Mouse (Mus musculus) kidney, embryonic 15.5 days (tissue): ENCODE results near the gene Usp39. TPM values are rescaled to one million over a fixed set of nuclear protein-coding genes. Genes with fewer than 3 reads are reported as not detected.

ENCODE experiments used
- ATAC-seq: fragments of 200-750 bp; cut with Nextera tagmentation; replicated peaks from 2 replicates; pipeline ENCODE4 v1.8.0; 2017; ENCODE audit warnings: moderate TSS enrichment; ENCODE audit not compliant: low FRiP score
- H3K27ac ChIP-seq: fragments of 300-500 bp; sonication (generic); 2 replicates; pipeline ENCODE4 v1.5.1; 2015; ENCODE audit warnings: mild to moderate bottlenecking, inconsistent platforms
- H3K27me3 ChIP-seq: fragments of 300-500 bp; sonication (generic); 2 replicates; pipeline ENCODE4 v1.6.1; 2015; ENCODE audit warnings: inconsistent platforms
- H3K36me3 ChIP-seq: fragments of 300-500 bp; sonication (generic); 2 replicates; pipeline ENCODE4 v1.6.1; 2015; ENCODE audit warnings: inconsistent platforms
- H3K4me1 ChIP-seq: fragments of 300-500 bp; sonication (generic); 2 replicates; pipeline ENCODE4 v1.6.1; 2015; ENCODE audit warnings: inconsistent platforms
- H3K4me2 ChIP-seq: fragments of 300-500 bp; sonication (generic); 2 replicates; pipeline ENCODE4 v1.6.1; 2015; ENCODE audit warnings: moderate library complexity, mild to moderate bottlenecking, inconsistent platforms
- H3K4me3 ChIP-seq: fragments of 300-500 bp; sonication (generic); replicated peaks from 2 replicates; pipeline ENCODE4 v1.5.1; 2015; ENCODE audit warnings: mild to moderate bottlenecking, inconsistent platforms
- H3K9ac ChIP-seq: fragments of 300-500 bp; sonication (generic); 2 replicates; pipeline ENCODE4 v1.6.1; 2015; ENCODE audit warnings: mild to moderate bottlenecking, inconsistent platforms
- H3K9me3 ChIP-seq: fragments of 300-500 bp; sonication (generic); replicated peaks from 2 replicates; pipeline ENCODE4 v1.6.1; 2016; ENCODE audit warnings: inconsistent platforms
- WGBS: fragments of 180-500 bp; shearing (Covaris S2); methylation state at CpG from one replicate; pipeline ENCODE4 v1.1.7; 2015; ENCODE audit warnings: mixed read lengths; 5-methylcytosine and 5-hydroxymethylcytosine counted together
- polyA plus RNA-seq: library from polyadenylated mRNA; unstranded; fragments of >200 nt; fragmentation: Nextera tagmentation; extraction: Ambion mirVana; gene quantifications from 2 replicates; pipeline ENCODE4 v1.2.1, GENCODE M21; 2015

Gene Usp39
- polyA plus RNA-seq, 1 experiment from 2014 or later, result 50.3 TPM

- H3K9ac ChIP-seq, result no peak overlapping the region
- 88% methylated on average over 6 of the region's 6 CpGs for WGBS
- H3K27me3 ChIP-seq, result peaks cover 15% of the 10 kb centered on the region
- no peak overlapping the region for H3K4me2 ChIP-seq
- H3K9me3 ChIP-seq, result no peaks in the 10 kb centered on the region
- no peak overlapping the region for H3K4me3 ChIP-seq
- H3K4me1 ChIP-seq, result peaks cover 19% of the 10 kb centered on the region
- peaks cover 37% of the 10 kb centered on the region for H3K36me3 ChIP-seq
- H3K27ac ChIP-seq, result no peak overlapping the region
- no peak for ATAC-seq
Measured at GRCm38 (mm10) chr6:72383142-72383820, 38.3 kb upstream of the Usp39 start.

GRCm38 (mm10) chr6:72382494-72382893, 37.5 kb upstream of the Usp39 start:
- no peaks in the 10 kb centered on the region for H3K9me3 ChIP-seq
- no peak for ATAC-seq
- peaks cover 11% of the 10 kb centered on the region for H3K4me1 ChIP-seq
- H3K4me2 ChIP-seq, result no peak overlapping the region
- no peak overlapping the region for H3K9ac ChIP-seq
- WGBS, result 82% methylated on average over 6 of the region's 6 CpGs
- H3K4me3 ChIP-seq, result no peak overlapping the region
- H3K27ac ChIP-seq, result no peak overlapping the region
- H3K36me3 ChIP-seq, result peaks cover 32% of the 10 kb centered on the region
- peaks cover 15% of the 10 kb centered on the region for H3K27me3 ChIP-seq

- Histone ChIP-seq H3K4me3 (peak within 1 kb of the TSS; percentile 57), H3K27ac (peak within 1 kb of the TSS; percentile 77), H3K27me3 (peaks cover 15% of the 10 kb centered on the region), H3K9ac (peak within 1 kb of the TSS; percentile 39), H3K4me2 (peak within 1 kb of the TSS; percentile 78), H3K9me3 (no peaks in the 10 kb centered on the region), H3K4me1 (peaks cover 9% of the 10 kb centered on the region), H3K36me3 (peaks cover 14% of the 10 kb centered on the region)
- peak; percentile 88 for ATAC-seq
- 1% methylated on average over 49 of the region's 49 CpGs for WGBS
Measured at GRCm38 (mm10) chr6:72380131-72380770, 35.3 kb upstream of the Usp39 start, which contains the start of gene Vamp5. Gene Vamp5 (minus strand): TSS chr6:72380468.

GRCm38 (mm10) chr6:72379377-72380130, 34.6 kb upstream of the Usp39 start:
- WGBS, result 34% methylated on average over 7 of the region's 7 CpGs
- peak overlapping the region; percentile 57 for H3K4me3 ChIP-seq
- no peaks in the 10 kb centered on the region for H3K9me3 ChIP-seq
- H3K27ac ChIP-seq, result peak overlapping the region; percentile 77
- H3K36me3 ChIP-seq, result peaks cover 7% of the 10 kb centered on the region
- H3K4me1 ChIP-seq, result peaks cover 9% of the 10 kb centered on the region
- peaks cover 15% of the 10 kb centered on the region for H3K27me3 ChIP-seq
- peak overlapping the region; percentile 39; the same call in 1 of the 2 replicates for H3K9ac ChIP-seq
- H3K4me2 ChIP-seq, result peak overlapping the region; percentile 78
- peak; percentile 3; the same call in 1 of the 2 replicates for ATAC-seq

GRCm38 (mm10) chr6:72378510-72379234, 33.7 kb upstream of the Usp39 start:
- Histone ChIP-seq H3K9ac (no peak overlapping the region), H3K9me3 (no peaks in the 10 kb centered on the region), H3K4me3 (peak overlapping the region; percentile 57), H3K4me2 (peak overlapping the region; percentile 78), H3K4me1 (peaks cover 13% of the 10 kb centered on the region), H3K27ac (peak overlapping the region; percentile 77; the same call in 1 of the 2 replicates), H3K27me3 (peaks cover 15% of the 10 kb centered on the region), H3K36me3 (no peaks in the 10 kb centered on the region)
- 86% methylated on average over 8 of the region's 8 CpGs for WGBS
- ATAC-seq, result no peak

GRCm38 (mm10) chr6:72374820-72375563, 30.0 kb upstream of the Usp39 start:
- Histone ChIP-seq H3K27me3 (peaks cover 14% of the 10 kb centered on the region), H3K27ac (no peak overlapping the region), H3K4me3 (no peak overlapping the region), H3K4me1 (peaks cover 18% of the 10 kb centered on the region), H3K9me3 (no peaks in the 10 kb centered on the region), H3K36me3 (no peaks in the 10 kb centered on the region), H3K9ac (no peak overlapping the region), H3K4me2 (no peak overlapping the region)
- ATAC-seq, result no peak
- WGBS, result 80% methylated on average over 15 of the region's 15 CpGs

GRCm38 (mm10) chr6:72374206-72374605, 29.2 kb upstream of the Usp39 start:
- H3K9ac ChIP-seq, result no peak overlapping the region
- H3K4me2 ChIP-seq, result no peak overlapping the region
- peaks cover 6% of the 10 kb centered on the region for H3K27me3 ChIP-seq
- WGBS, result 66% methylated on average over 7 of the region's 7 CpGs
- no peaks in the 10 kb centered on the region for H3K36me3 ChIP-seq
- peaks cover 15% of the 10 kb centered on the region for H3K4me1 ChIP-seq
- no peaks in the 10 kb centered on the region for H3K9me3 ChIP-seq
- ATAC-seq, result no peak
- H3K4me3 ChIP-seq, result no peak overlapping the region
- no peak overlapping the region for H3K27ac ChIP-seq

GRCm38 (mm10) chr6:72373184-72373583, 28.2 kb upstream of the Usp39 start:
- Histone ChIP-seq H3K4me2 (no peak overlapping the region), H3K4me3 (no peak overlapping the region), H3K9ac (no peak overlapping the region), H3K36me3 (no peaks in the 10 kb centered on the region), H3K27me3 (no peaks in the 10 kb centered on the region), H3K9me3 (no peaks in the 10 kb centered on the region), H3K4me1 (peaks cover 15% of the 10 kb centered on the region), H3K27ac (no peak overlapping the region)
- ATAC-seq, result no peak
- WGBS, result 87% methylated on average over 4 of the region's 4 CpGs

- Histone ChIP-seq H3K4me1 (peaks cover 15% of the 10 kb centered on the region; the same call in 1 of the 2 replicates), H3K9ac (no peak overlapping the region), H3K4me2 (no peak overlapping the region), H3K4me3 (no peak overlapping the region), H3K27me3 (no peaks in the 10 kb centered on the region), H3K9me3 (no peaks in the 10 kb centered on the region), H3K36me3 (no peaks in the 10 kb centered on the region), H3K27ac (peak overlapping the region; percentile 37; the same call in 1 of the 2 replicates)
- WGBS, result 21% methylated on average over 1 of the region's 1 CpGs
- ATAC-seq, result no peak
Measured at GRCm38 (mm10) chr6:72371571-72371970, 26.6 kb upstream of the Usp39 start.

GRCm38 (mm10) chr6:72371147-72371546, 26.2 kb upstream of the Usp39 start:
- Histone ChIP-seq H3K4me3 (no peak overlapping the region), H3K27me3 (no peaks in the 10 kb centered on the region), H3K9ac (no peak overlapping the region), H3K27ac (peak overlapping the region; percentile 37; the same call in 1 of the 2 replicates), H3K4me1 (peaks cover 15% of the 10 kb centered on the region; the same call in 1 of the 2 replicates), H3K4me2 (no peak overlapping the region), H3K36me3 (no peaks in the 10 kb centered on the region), H3K9me3 (no peaks in the 10 kb centered on the region)
- WGBS, result 51% methylated on average over 5 of the region's 5 CpGs
- 0 out of 2 replicates have a peak, but pooled peaks have one; percentile 25 for ATAC-seq

- Histone ChIP-seq H3K27ac (no peak overlapping the region), H3K4me1 (peaks cover 15% of the 10 kb centered on the region; the same call in 1 of the 2 replicates), H3K4me3 (no peak overlapping the region), H3K9ac (no peak overlapping the region), H3K27me3 (no peaks in the 10 kb centered on the region), H3K4me2 (no peak overlapping the region), H3K9me3 (no peaks in the 10 kb centered on the region), H3K36me3 (no peaks in the 10 kb centered on the region)
- WGBS, result 79% methylated on average over 12 of the region's 12 CpGs
- no peak for ATAC-seq
Measured at GRCm38 (mm10) chr6:72370091-72370490, 25.1 kb upstream of the Usp39 start.
